Mouse (Mus musculus) heart, postnatal 14 days (tissue): ENCODE results near the gene Rabgap1l. TPM values are rescaled to one million over a fixed set of nuclear protein-coding genes. Genes with fewer than 3 reads are reported as not detected.

Experiments used
- DNase-seq, 2 experiments: peaks; one replicate each; pipeline ENCODE4 v3.0.0; 2021 to 2022
- intact Hi-C: fragments of 180-260 bp; cut with DNase I; formaldehyde crosslinking; loops from one replicate; pipeline ENCODE4 v1.15.1; 2025
- total RNA-seq, 2 experiments: library from RNA; stranded (reverse); gene quantifications; 2 replicates each; pipeline ENCODE4 v1.2.3; 2021

The Rabgap1l gene
- total RNA-seq, 2 experiments from 2014 or later: 71.1 to 83.6 TPM

GRCm38 (mm10) chr1:160339374-160339773, 453.6 kb downstream of the Rabgap1l start:
- no peak for DNase-seq
- intact Hi-C loops: no loop called here

DNA sequence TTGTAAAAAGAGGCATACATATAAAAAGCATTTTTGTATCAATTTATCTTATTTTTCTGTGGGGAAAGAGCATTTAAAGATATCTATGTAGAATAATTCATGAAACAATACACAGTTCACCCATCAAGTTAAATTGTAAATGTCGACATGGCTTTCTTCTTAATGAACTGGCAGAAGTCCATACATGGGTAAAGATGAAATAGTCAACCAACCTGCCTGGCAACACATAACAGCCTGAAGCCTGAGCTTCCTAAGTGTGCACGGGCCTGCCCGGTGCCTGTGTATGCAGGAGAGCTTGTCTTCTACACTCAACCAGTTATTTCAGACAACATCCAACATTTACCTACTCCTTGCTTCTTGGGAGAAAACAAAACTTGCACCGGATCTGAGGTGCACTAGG, 458.2 kb downstream of the Rabgap1l start:
- DNase-seq: no peak
- intact Hi-C loops: no loop called here

- no peak for DNase-seq
- intact Hi-C loops: no loop called here
These were observed 462.2 kb downstream of the Rabgap1l start for GRCm38 (mm10) chr1:160330828-160331227.

DNA sequence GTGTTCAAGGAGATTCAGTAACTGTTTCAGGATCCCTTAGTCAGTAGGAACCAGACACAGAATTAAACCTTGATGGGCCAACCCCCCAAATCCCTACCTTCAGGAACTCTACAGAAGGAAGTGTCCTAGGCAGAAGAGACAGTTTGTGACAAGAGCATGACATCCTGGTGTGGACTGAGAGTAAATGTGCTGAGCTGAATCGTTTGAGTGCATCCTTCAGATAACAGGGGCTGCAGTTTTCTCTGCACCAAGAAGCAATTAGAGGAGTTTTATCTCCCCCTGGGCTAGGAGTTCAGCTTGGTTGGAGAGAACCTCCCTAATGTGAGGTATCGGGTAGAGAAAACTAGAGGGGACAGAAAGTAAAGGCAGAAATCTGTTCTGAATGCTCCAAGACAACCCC, 462.8 kb downstream of the Rabgap1l start:
- intact Hi-C loops: no loop called here
- DNase-seq: no peak

DNA sequence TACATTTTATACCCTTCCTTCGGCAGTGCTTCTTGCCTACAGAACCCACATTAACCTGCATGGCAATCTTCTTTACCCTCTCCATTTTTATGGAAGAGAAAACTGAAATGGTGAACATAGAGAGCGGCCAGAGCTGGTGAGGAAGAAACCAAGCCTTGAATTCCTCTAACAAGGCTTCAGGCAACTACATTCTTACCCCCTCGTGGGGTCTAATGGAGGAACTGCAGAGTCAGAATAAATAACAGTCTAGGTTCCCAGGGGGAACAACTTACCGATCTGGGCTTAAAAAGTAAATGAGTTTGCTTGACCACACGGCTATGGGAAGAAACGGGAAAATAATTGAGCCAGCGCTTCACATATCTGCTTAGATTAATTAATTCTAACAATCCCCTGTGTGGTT, 463.2 kb downstream of the Rabgap1l start:
- no peak for DNase-seq
- intact Hi-C loops: no loop called here

GRCm38 (mm10) chr1:160327531-160327930, 465.5 kb downstream of the Rabgap1l start:
- no peak for DNase-seq
- intact Hi-C loops: no loop called here

GRCm38 (mm10) chr1:160325542-160325941, 467.5 kb downstream of the Rabgap1l start:
- no peak for DNase-seq
- intact Hi-C loops: no loop called here

DNA sequence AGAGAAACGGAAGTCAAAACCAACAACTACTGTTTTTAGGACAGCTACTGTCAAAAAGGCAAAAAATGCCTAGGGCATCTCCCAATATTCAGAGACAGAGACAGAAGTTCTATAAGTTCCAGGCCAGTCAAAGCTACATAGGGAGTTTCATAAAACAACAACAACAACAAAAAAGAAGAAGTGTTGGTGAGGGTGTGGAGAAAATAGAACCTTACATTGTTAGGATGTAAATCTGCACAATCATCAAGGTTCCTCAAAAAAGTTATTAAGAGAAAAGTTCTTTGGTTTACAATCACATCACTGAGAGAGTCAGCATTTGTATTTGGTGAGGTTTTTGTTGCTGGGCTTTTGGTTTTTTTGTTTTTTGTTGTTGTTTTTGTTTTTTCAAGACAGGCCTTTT, 472.3 kb downstream of the Rabgap1l start:
- DNase-seq: no peak
- intact Hi-C loops: no loop called here

DNA sequence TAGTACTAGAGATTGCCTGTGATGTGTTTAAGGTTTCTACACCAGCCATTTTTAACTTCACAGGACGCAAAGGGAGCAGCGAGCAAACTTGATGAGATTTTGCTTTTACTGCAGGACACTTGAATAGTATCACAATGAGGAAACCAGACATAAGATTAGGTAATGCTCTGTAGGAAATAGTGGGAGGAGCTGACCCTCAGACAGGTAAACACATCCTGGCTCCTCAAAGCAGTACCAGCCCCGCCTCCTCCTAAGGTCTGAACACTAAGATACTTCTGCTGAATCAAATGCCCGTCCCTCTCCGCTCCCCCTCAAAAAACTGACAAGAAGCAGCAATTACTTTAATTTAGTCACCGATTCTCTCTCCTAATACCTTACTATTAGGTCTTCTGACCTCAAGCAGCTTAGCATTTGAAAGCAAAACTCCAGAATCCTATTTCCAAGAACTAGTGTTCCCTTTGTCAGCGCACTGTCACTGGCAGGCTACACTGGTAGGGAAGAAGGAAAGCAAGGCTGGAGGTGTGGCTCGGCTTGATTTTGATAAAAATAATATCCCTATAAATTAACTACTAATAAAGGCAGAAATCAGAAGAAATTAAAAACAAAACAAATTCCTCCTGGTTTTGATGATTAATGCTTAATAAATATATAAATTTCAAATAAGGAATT, 474.8 kb downstream of the Rabgap1l start:
- intact Hi-C loops: no loop called here
- DNase-seq: no peak

- intact Hi-C loops: no loop called here
- no peak for DNase-seq
These were observed 476.8 kb downstream of the Rabgap1l start for GRCm38 (mm10) chr1:160316239-160316638.

GRCm38 (mm10) chr1:160312658-160313057, 480.4 kb downstream of the Rabgap1l start:
- intact Hi-C loops: no loop called here
- DNase-seq: no peak

- intact Hi-C loops: no loop called here
- DNase-seq: no peak
These were observed 481.1 kb downstream of the Rabgap1l start for GRCm38 (mm10) chr1:160311861-160312260.

- DNase-seq: no peak
- intact Hi-C loops: no loop called here
These were observed 483.1 kb downstream of the Rabgap1l start for GRCm38 (mm10) chr1:160309951-160310350.

- intact Hi-C loops: no loop called here
- no peak for DNase-seq
These were observed 484.0 kb downstream of the Rabgap1l start for GRCm38 (mm10) chr1:160308996-160309395.

- intact Hi-C loops: no loop called here
- no peak for DNase-seq
These were observed 484.5 kb downstream of the Rabgap1l start for GRCm38 (mm10) chr1:160308498-160308897.

DNA sequence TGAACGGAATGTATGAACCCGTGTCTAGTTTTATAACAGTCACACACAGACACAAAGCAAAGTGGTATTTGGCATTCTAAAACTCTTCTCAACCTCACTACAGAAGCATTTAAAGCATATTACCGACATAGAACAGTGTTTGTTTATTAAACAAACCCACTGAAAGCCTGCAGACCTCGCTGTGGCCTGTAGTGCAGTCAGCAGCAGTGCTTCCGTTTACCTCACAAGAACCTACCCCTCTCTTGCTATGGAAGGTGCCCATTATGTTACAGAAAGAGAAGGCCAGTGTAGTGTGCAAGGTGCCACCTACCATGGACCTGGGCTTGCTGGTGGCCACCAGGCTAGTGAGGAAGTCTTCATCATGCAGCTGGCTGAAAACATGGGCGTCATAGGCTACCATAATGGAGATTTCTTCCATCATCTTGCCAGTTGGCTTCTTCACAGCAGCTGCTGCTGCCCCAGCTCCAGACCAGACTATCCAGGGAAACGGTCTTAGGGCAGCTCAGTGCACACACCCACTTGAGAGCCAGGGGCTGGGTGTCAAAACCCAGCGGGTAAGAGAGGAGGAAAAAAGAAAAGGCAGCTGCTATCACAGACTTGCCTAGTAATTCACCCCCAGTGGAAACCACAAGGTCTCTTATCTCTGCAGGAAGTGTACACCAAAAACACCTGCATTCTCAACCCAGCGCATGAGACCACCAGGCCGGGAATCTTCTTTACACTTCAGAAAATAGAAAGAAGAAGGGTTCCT, 486.0 kb downstream of the Rabgap1l start:
- intact Hi-C loops: no loop called here
- DNase-seq: no peak

DNA sequence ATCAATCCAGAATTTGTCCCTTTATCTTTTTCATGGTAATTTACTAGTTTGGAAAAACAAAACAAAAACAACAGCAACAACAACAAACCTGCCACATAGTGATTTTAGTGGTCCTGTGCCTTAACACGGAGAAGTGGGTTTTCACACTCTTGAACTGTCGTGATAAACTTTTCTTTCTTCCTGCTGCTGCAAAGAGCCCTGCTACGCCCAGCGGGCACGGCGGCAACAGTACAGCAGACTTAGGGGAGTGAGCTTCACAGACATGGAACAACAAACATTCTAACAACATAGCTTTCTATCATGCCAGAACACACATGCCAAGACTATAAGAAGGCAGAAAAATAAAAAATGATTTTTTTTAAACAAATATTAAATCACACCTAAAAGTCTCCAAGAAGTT, 486.7 kb downstream of the Rabgap1l start:
- intact Hi-C loops: no loop called here
- no peak for DNase-seq

DNA sequence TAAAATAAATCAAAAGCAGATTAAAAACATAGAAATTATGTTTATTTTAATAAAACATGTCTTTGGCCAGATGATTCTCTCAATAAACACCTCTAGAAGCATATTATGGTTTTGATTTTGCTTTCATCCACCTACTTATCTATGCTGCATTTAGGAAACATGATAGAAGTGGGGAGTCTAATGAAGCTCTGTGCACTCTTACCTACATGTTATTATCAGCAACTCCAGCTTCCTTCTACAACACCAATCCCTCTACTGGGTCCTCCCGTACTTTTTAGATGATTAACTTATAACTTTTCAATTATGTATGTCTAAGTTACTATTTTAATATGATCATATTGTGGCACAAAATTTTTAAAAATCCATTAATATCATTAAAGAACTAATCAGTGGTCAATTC, 487.2 kb downstream of the Rabgap1l start:
- no peak for DNase-seq
- intact Hi-C loops: no loop called here

GRCm38 (mm10) chr1:160304969-160305498, 488.0 kb downstream of the Rabgap1l start:
- no peak for DNase-seq
- intact Hi-C loops: no loop called here

- DNase-seq: no peak
- intact Hi-C loops: no loop called here
These were observed 490.7 kb downstream of the Rabgap1l start for GRCm38 (mm10) chr1:160302268-160302667.

GRCm38 (mm10) chr1:160301156-160301555, 491.9 kb downstream of the Rabgap1l start:
- no peak for DNase-seq
- intact Hi-C loops: no loop called here

- DNase-seq: no peak
- intact Hi-C loops: no loop called here
These were observed 492.3 kb downstream of the Rabgap1l start for GRCm38 (mm10) chr1:160300704-160301103.
